Comparison of ENCODE assay signal across 7 mouse cellular contexts in the genomic region with DNA sequence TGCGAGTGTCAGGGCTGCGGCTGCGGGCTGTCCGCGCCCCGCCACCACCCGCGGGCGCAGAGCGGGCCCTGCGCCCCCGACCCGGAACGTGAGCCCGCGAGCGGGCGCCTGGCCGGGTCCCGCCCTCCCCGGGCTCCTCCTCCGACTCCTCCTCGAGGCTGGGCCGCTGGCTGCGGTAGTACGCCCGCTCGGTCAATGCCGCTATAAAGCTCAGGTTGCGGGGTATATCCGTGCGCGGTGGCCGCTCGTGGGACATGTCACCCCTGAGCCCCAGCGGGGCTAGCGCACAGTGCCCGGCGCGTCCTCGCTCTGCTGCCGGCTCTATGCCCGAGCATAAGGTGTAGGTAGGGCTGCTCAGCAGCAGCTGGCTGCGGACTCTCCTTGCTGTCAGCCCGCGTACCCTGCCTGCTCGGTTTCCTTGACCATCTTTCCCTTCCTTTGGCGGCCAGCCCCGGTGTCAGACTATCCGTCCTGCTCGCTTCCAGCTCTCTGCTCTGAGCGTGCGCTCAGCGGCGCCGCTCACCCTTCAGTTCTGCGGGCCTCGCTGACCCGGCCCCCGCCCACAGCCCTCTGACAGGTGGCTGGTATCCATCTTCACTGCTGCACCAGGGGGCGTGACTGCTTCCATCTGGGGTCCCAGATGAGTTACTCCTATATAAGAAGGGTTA. TPM values are rescaled to one million over a fixed set of nuclear protein-coding genes. Genes with fewer than 3 reads are reported as not detected.
A peak's percentile ranks its signal among the peaks of the same experiment; 100 is the strongest.
DNase-seq lines count a peak whose midpoint lies in the region; ATAC-seq and TF ChIP-seq lines count a peak whose summit lies in the region.

A gene (minus strand): TSS at position 503 of the 668 bp plus-strand sequence.

- H3K27ac ChIP-seq in intestine, embryonic 15.5 days: peak within 1 kb of the TSS; percentile 90
- H3K27ac ChIP-seq in limb, embryonic 11.5 days (replicated peaks; ENCODE audit: low read depth, low read length): no peak within 1 kb of the TSS
- peak within 1 kb of the TSS; percentile 90 for H3K27ac ChIP-seq in midbrain, embryonic 12.5 days (replicated peaks)
- H3K27ac ChIP-seq in spleen, adult 2 months (ENCODE audit: insufficient read depth, low read length): peak within 1 kb of the TSS; percentile 40; the same call in 1 of the 2 replicates

- peak within 1 kb of the TSS; percentile 73 for H3K4me3 ChIP-seq in intestine, embryonic 15.5 days (replicated peaks)
- H3K4me3 ChIP-seq in limb, embryonic 11.5 days (ENCODE audit: low read depth, low read length): peak within 1 kb of the TSS; percentile 57
- peak within 1 kb of the TSS; percentile 77 for H3K4me3 ChIP-seq in midbrain, embryonic 12.5 days
- H3K4me3 ChIP-seq in spleen, adult 2 months (ENCODE audit: extremely low read depth, insufficient read depth, insufficient read length): peak within 1 kb of the TSS; percentile 56

- peak within 1 kb of the TSS; percentile 99 for H3K4me2 ChIP-seq in intestine, embryonic 15.5 days (replicated peaks)
- H3K4me2 ChIP-seq in limb, embryonic 11.5 days (ENCODE audit: low read depth, severe bottlenecking): peak within 1 kb of the TSS; percentile 99
- H3K4me2 ChIP-seq in midbrain, embryonic 12.5 days (replicated peaks): peak within 1 kb of the TSS; percentile 99

- peak within 1 kb of the TSS; percentile 84 for H3K9ac ChIP-seq in intestine, embryonic 15.5 days
- H3K9ac ChIP-seq in limb, embryonic 11.5 days (ENCODE audit: low read length): peak within 1 kb of the TSS; percentile 72
- H3K9ac ChIP-seq in midbrain, embryonic 12.5 days (replicated peaks): peak within 1 kb of the TSS; percentile 76

- H3K4me1 ChIP-seq in intestine, embryonic 15.5 days (replicated peaks): peaks cover 13% of the 10 kb centered on the region
- peaks cover 9% of the 10 kb centered on the region for H3K4me1 ChIP-seq in limb, embryonic 11.5 days (ENCODE audit: control insufficient read depth, insufficient read depth, low read length)
- peaks cover 17% of the 10 kb centered on the region for H3K4me1 ChIP-seq in midbrain, embryonic 12.5 days
- peaks cover 11% of the 10 kb centered on the region for H3K4me1 ChIP-seq in spleen, adult 2 months (ENCODE audit: control insufficient read depth, insufficient read depth, insufficient read length)

- DNase-seq in adrenal gland, postnatal 10 days: peak; percentile 86
- peak; percentile 43 for DNase-seq in embryo, embryonic 11.5 days (ENCODE audit: low read depth, low spot score)
- peak; percentile 33 to 72 for DNase-seq in gastrocnemius, postnatal 4 days (ENCODE audit: low spot score in 2 of 2)
- DNase-seq in limb, embryonic 11.5 days (ENCODE audit: low spot score): peak; percentile 64
- DNase-seq in spleen, adult 2 months (ENCODE audit: low read depth in 1 of 2, low spot score in 2 of 2): peak in 1 of 2 experiments; percentile 33

- ATAC-seq in intestine, embryonic 15.5 days: peak; percentile 90
- ATAC-seq in limb, embryonic 11.5 days (ENCODE audit: insufficient number of reproducible peaks, low FRiP score, low TSS enrichment, low read depth): peak; percentile 49
- peak; percentile 72 for ATAC-seq in midbrain, embryonic 12.5 days (ENCODE audit: low FRiP score, low read depth)

- peak; percentile 12; the same call in 1 of the 2 replicates for TF ChIP-seq POLR2A in spleen, adult 2 months (IDR thresholded peaks at IDR 0.05; ENCODE audit: low read depth, low read length)

- under 1% methylated on average over 61 of the region's 61 CpGs for WGBS in intestine, embryonic 15.5 days
- WGBS in limb, embryonic 11.5 days: under 1% methylated on average over 37 of the region's 61 CpGs
- WGBS in midbrain, embryonic 12.5 days: under 1% methylated on average over 42 of the region's 61 CpGs
- 1% methylated on average over 60 of the region's 61 CpGs for WGBS in spleen, adult 2 months

- no peaks in the 10 kb centered on the region for H3K36me3 ChIP-seq in intestine, embryonic 15.5 days
- H3K36me3 ChIP-seq in limb, embryonic 11.5 days (ENCODE audit: control insufficient read depth, insufficient read depth, low read length): no peaks in the 10 kb centered on the region
- H3K36me3 ChIP-seq in midbrain, embryonic 12.5 days: no peaks in the 10 kb centered on the region
- no peaks in the 10 kb centered on the region for H3K36me3 ChIP-seq in spleen, adult 2 months (ENCODE audit: control insufficient read depth, insufficient read depth, low read length)

- H3K27me3 ChIP-seq in intestine, embryonic 15.5 days (replicated peaks): no peaks in the 10 kb centered on the region
- peaks cover 18% of the 10 kb centered on the region for H3K27me3 ChIP-seq in limb, embryonic 11.5 days (ENCODE audit: control insufficient read depth, insufficient read depth, low read length)
- peaks cover 12% of the 10 kb centered on the region for H3K27me3 ChIP-seq in midbrain, embryonic 12.5 days
- peaks cover 5% of the 10 kb centered on the region; the same call in 1 of the 2 replicates for H3K27me3 ChIP-seq in spleen, adult 2 months (ENCODE audit: control insufficient read depth, insufficient read depth, low read length)

- TF ChIP-seq CTCF in spleen, adult 2 months (IDR thresholded peaks at IDR 0.05; ENCODE audit: extremely low read depth, insufficient read depth, insufficient read length, insufficient replicate concordance): no peak

- no peaks in the 10 kb centered on the region for H3K9me3 ChIP-seq in intestine, embryonic 15.5 days
- no peaks in the 10 kb centered on the region for H3K9me3 ChIP-seq in limb, embryonic 11.5 days (ENCODE audit: control insufficient read depth, low read length)
- H3K9me3 ChIP-seq in midbrain, embryonic 12.5 days: no peaks in the 10 kb centered on the region

RNA-seq across cellular contexts. Expression of the gene that starts here (rescaled TPM):
- total RNA-seq in adrenal gland, postnatal 10 days (2021): 10 to 100 TPM; 11.2 to 16.6 TPM
- total RNA-seq in gastrocnemius, postnatal 4 days (2021): 1 to 10 TPM; 8.1 to 9.2 TPM
- 2.3 TPM in 2 replicates for polyA plus RNA-seq in intestine, embryonic 15.5 days (2015; fragmentation: Nextera tagmentation; extraction: Ambion mirVana)
- 0.37 and 0.51 TPM in 2 replicates for polyA plus RNA-seq in limb, embryonic 11.5 days (2014; fragmentation: Nextera tagmentation; extraction: Ambion mirVana)
- polyA plus RNA-seq in midbrain, embryonic 12.5 days (2016; fragmentation: Nextera tagmentation; extraction: Ambion mirVana): 0.80 and 1.6 TPM in 2 replicates
- 6.3 and 10.7 TPM in 2 replicates for polyA plus RNA-seq in spleen, adult 2 months (2012; rRNA removed)

Comparison
In these comparisons a context has a peak if more than half of its experiments do, and no peak if none do; other contexts are left out.
1. Peak in DNase-seq, ATAC-seq, H3K4me3 ChIP-seq, H3K9ac ChIP-seq and H3K4me2 ChIP-seq in limb, embryonic 11.5 days; RNA of the gene not detected or under 1 TPM.